Mouse (Mus musculus) brain, embryonic 14.5 days (tissue): ENCODE results near the gene Psmd2.

Experiments
- CTCF ChIP-seq: fragments of 200-500 bp; IDR thresholded peaks from 2 replicates; pipeline ENCODE4 v1.5.1; 2012; ENCODE audit warnings: inconsistent platforms, mild to moderate bottlenecking, moderate library complexity, borderline replicate concordance; ENCODE audit not compliant: insufficient read depth, insufficient read length; ENCODE audit errors: extremely low read depth
- POLR2A ChIP-seq: fragments of 200-500 bp; IDR thresholded peaks from 2 replicates; pipeline ENCODE4 v1.6.1; 2012; ENCODE audit warnings: mild to moderate bottlenecking, inconsistent platforms, borderline replicate concordance; ENCODE audit not compliant: poor library complexity, insufficient read depth, insufficient read length, severe bottlenecking; ENCODE audit errors: extremely low read depth

GRCm38 (mm10) chr16:20701316-20701715, 49.9 kb downstream of the Psmd2 start:
- TF ChIP-seq CTCF (no peak), POLR2A (no peak)
